Mouse (Mus musculus): Measurements from ENCODE around the gene Klf12. TPM values are rescaled to one million over a fixed set of nuclear protein-coding genes. Genes with fewer than 3 reads are reported as not detected.

Gene Klf12
- total and polyA plus RNA-seq, 3 experiments = 3.3 to 9.7 (median 8.6) TPM

- Histone ChIP-seq H3K4me3 (replicated peaks in 1 of 3; ENCODE audit: low read depth in 2 of 3, low read length in 2 of 3, poor library complexity in 1 of 3) (no peak overlapping the region), H3K27me3 (replicated peaks) (no peaks in the 10 kb centered on the region), H3K4me2 (ENCODE audit: insufficient read depth, low read depth, poor library complexity, severe bottlenecking) (no peak overlapping the region), H3K27ac (ENCODE audit: insufficient read depth, low read depth) (no peak overlapping the region), H3K9ac (ENCODE audit: insufficient read depth, low read depth) (no peak overlapping the region), H3K4me1 (ENCODE audit: control insufficient read depth in 1 of 2, insufficient read depth in 2 of 2) (peaks cover 0 to 10% of the 10 kb centered on the region in 2 experiments; a peak in 1 of 4 replicates), H3K9me3 (replicated peaks; ENCODE audit: low read length) (no peaks in the 10 kb centered on the region), H3K79me2 (replicated peaks; ENCODE audit: control insufficient read depth, extremely low read depth, insufficient read depth, poor library complexity, severe bottlenecking) (0 out of 2 replicates have a peak, but pooled peaks cover under 1% of the 10 kb centered on the region), H3K36me3 (replicated peaks in 1 of 2; ENCODE audit: control insufficient read depth in 1 of 2, insufficient read depth in 1 of 2, low read length in 1 of 2) (peaks cover 0 to 2% of the 10 kb centered on the region in 2 experiments)
- DNase-seq (ENCODE audit: extremely low read depth) = no peak
- in situ Hi-C loops (cut with MboI; ENCODE audit: low pct_ligation_motif_present, low pct_unique_long_range_greater_than_20kb, low sequenced_read_pairs) = no loop called here
- TF ChIP-seq ZKSCAN1 (IDR thresholded peaks at IDR 0.05; ENCODE audit: borderline replicate concordance, low read depth, low read length) (no peak), SIN3A (IDR thresholded peaks at IDR 0.05; ENCODE audit: low read length) (no peak), RCOR1 (conservative IDR thresholded peaks at IDR 0.05; ENCODE audit: low read depth, low read length) (no peak), UBTF (IDR thresholded peaks at IDR 0.05; ENCODE audit: low read depth, low read length) (no peak), EP300 (IDR thresholded peaks at IDR 0.05; ENCODE audit: low read length) (no peak), USF2 (conservative IDR thresholded peaks at IDR 0.05; ENCODE audit: low read depth, low read length) (no peak), CTCF (conservative IDR thresholded peaks at IDR 0.05 in 1 of 2, IDR thresholded peaks at IDR 0.05 in 1 of 2; ENCODE audit: low read depth in 2 of 2, low read length in 2 of 2) (no peak), NELFE (IDR thresholded peaks at IDR 0.05; ENCODE audit: low read depth, low read length) (no peak), IRF4 (IDR thresholded peaks at IDR 0.05; ENCODE audit: low read depth, low read length) (no peak)
- dilution Hi-C loops (cut with MboI; ENCODE audit: extremely low pct_ligation_motif_present, extremely low pct_unique_long_range_greater_than_20kb, low sequenced_read_pairs) = no loop called here
Measured at GRCm38 (mm10) chr14:100134304-100134703, 150.2 kb downstream of the Klf12 start.

- Histone ChIP-seq H3K27me3 (replicated peaks) (no peaks in the 10 kb centered on the region), H3K4me1 (ENCODE audit: control insufficient read depth in 1 of 2, insufficient read depth in 2 of 2) (peaks cover 0 to 10% of the 10 kb centered on the region in 2 experiments; a peak in 1 of 4 replicates), H3K4me2 (ENCODE audit: insufficient read depth, low read depth, poor library complexity, severe bottlenecking) (no peak overlapping the region), H3K36me3 (replicated peaks in 1 of 2; ENCODE audit: control insufficient read depth in 1 of 2, insufficient read depth in 1 of 2, low read length in 1 of 2) (peaks cover 0 to 1% of the 10 kb centered on the region in 2 experiments), H3K9me3 (replicated peaks; ENCODE audit: low read length) (no peaks in the 10 kb centered on the region), H3K79me2 (replicated peaks; ENCODE audit: control insufficient read depth, extremely low read depth, insufficient read depth, poor library complexity, severe bottlenecking) (0 out of 2 replicates have a peak, but pooled peaks cover 2% of the 10 kb centered on the region), H3K4me3 (replicated peaks in 1 of 3; ENCODE audit: low read depth in 2 of 3, low read length in 2 of 3, poor library complexity in 1 of 3) (no peak overlapping the region), H3K9ac (ENCODE audit: insufficient read depth, low read depth) (no peak overlapping the region), H3K27ac (ENCODE audit: insufficient read depth, low read depth) (no peak overlapping the region)
- dilution Hi-C loops (cut with MboI; ENCODE audit: extremely low pct_ligation_motif_present, extremely low pct_unique_long_range_greater_than_20kb, low sequenced_read_pairs) (no loop called here), in situ Hi-C loops (cut with MboI; ENCODE audit: low pct_ligation_motif_present, low pct_unique_long_range_greater_than_20kb, low sequenced_read_pairs) (no loop called here)
- TF ChIP-seq USF1 (IDR thresholded peaks at IDR 0.05; ENCODE audit: low read depth, low read length) (no peak), CHD2 (IDR thresholded peaks at IDR 0.05; ENCODE audit: low read length) (no peak), GABPA (IDR thresholded peaks at IDR 0.05; ENCODE audit: insufficient replicate concordance, low read depth, low read length) (no peak), TBP (conservative IDR thresholded peaks at IDR 0.05; ENCODE audit: low read depth, low read length) (no peak)
- no peak for DNase-seq (ENCODE audit: extremely low read depth)
Measured at GRCm38 (mm10) chr14:100132479-100132878, 152.0 kb downstream of the Klf12 start.

- in situ Hi-C loops (cut with MboI; ENCODE audit: low pct_ligation_motif_present, low pct_unique_long_range_greater_than_20kb, low sequenced_read_pairs) (no loop called here), dilution Hi-C loops (cut with MboI; ENCODE audit: extremely low pct_ligation_motif_present, extremely low pct_unique_long_range_greater_than_20kb, low sequenced_read_pairs) (no loop called here)
- 0 out of 2 replicates have a peak, but pooled peaks cover 2% of the 10 kb centered on the region for H3K79me2 ChIP-seq (replicated peaks; ENCODE audit: control insufficient read depth, extremely low read depth, insufficient read depth, poor library complexity, severe bottlenecking)
- H3K9me3 ChIP-seq (replicated peaks; ENCODE audit: low read length) = no peaks in the 10 kb centered on the region
- no peak overlapping the region for H3K4me2 ChIP-seq (ENCODE audit: insufficient read depth, low read depth, poor library complexity, severe bottlenecking)
- no peak overlapping the region for H3K4me3 ChIP-seq (replicated peaks in 1 of 3; ENCODE audit: low read depth in 2 of 3, low read length in 2 of 3, poor library complexity in 1 of 3)
- H3K9ac ChIP-seq (ENCODE audit: insufficient read depth, low read depth) = no peak overlapping the region
- no peak overlapping the region for H3K27ac ChIP-seq (ENCODE audit: insufficient read depth, low read depth)
- no peak for TF ChIP-seq NELFE (IDR thresholded peaks at IDR 0.05; ENCODE audit: low read depth, low read length)
- no peak for TF ChIP-seq KAT2A (IDR thresholded peaks at IDR 0.05; ENCODE audit: insufficient replicate concordance, low read length)
- no peak for TF ChIP-seq ELF1 (IDR thresholded peaks at IDR 0.05; ENCODE audit: low read depth, low read length)
- TF ChIP-seq ETS1 (conservative IDR thresholded peaks at IDR 0.05; ENCODE audit: low read depth, low read length) = no peak
- TF ChIP-seq RCOR1 (conservative IDR thresholded peaks at IDR 0.05; ENCODE audit: low read depth, low read length) = no peak
- TF ChIP-seq CHD1 (IDR thresholded peaks at IDR 0.05; ENCODE audit: low read depth, low read length) = no peak
- TF ChIP-seq BHLHE40 (IDR thresholded peaks at IDR 0.05; ENCODE audit: low read depth, low read length) = no peak
- TF ChIP-seq MEF2A (IDR thresholded peaks at IDR 0.05; ENCODE audit: borderline replicate concordance, low read depth, low read length) = no peak
- TF ChIP-seq MAZ (IDR thresholded peaks at IDR 0.05; ENCODE audit: low read depth, low read length) = no peak
- no peak for TF ChIP-seq TCF12 (IDR thresholded peaks at IDR 0.05; ENCODE audit: low read depth, low read length)
- TF ChIP-seq MAX (IDR thresholded peaks at IDR 0.05; ENCODE audit: low read length) = no peak
- TF ChIP-seq GABPA (IDR thresholded peaks at IDR 0.05; ENCODE audit: insufficient replicate concordance, low read depth, low read length) = no peak
- no peak for TF ChIP-seq HCFC1 (IDR thresholded peaks at IDR 0.05; ENCODE audit: low read depth, low read length)
- no peak for TF ChIP-seq SMC3 (IDR thresholded peaks at IDR 0.05; ENCODE audit: low read depth, low read length)
- no peak for TF ChIP-seq TBP (conservative IDR thresholded peaks at IDR 0.05; ENCODE audit: low read depth, low read length)
- DNase-seq (ENCODE audit: extremely low read depth) = no peak
- H3K27me3 ChIP-seq (replicated peaks) = no peaks in the 10 kb centered on the region
- no peaks in the 10 kb centered on the region for H3K36me3 ChIP-seq (replicated peaks in 1 of 2; ENCODE audit: control insufficient read depth in 1 of 2, insufficient read depth in 1 of 2, low read length in 1 of 2)
- H3K4me1 ChIP-seq (ENCODE audit: control insufficient read depth in 1 of 2, insufficient read depth in 2 of 2) = peaks cover 5 to 10% of the 10 kb centered on the region in 2 experiments; a peak in 2 of 4 replicates
Measured at GRCm38 (mm10) chr14:100126126-100126525, 158.4 kb downstream of the Klf12 start.

All from CH12.LX (cell line).